19 mouse cellular contexts compared by ENCODE assay signal in genomic region chr11:118000083-118000482, GRCm38 (mm10). TPM values are rescaled to one million over a fixed set of nuclear protein-coding genes. Genes with fewer than 3 reads are reported as not detected.
A peak's percentile ranks its signal among the peaks of the same experiment; 100 is the strongest.
DNase-seq lines count a peak whose midpoint lies in the region; ATAC-seq and TF ChIP-seq lines count a peak whose summit lies in the region.
"Had no signal": no experiment of that assay in that cellular context is flagged by ENCODE, and none has a peak within 500 bp of the region (broad histone marks: within the 10 kb centered on the region; RNA-seq: fewer than 3 reads in every experiment).

No protein-coding gene starts in this region.

- peak overlapping the region; percentile 82 for H3K27ac ChIP-seq in heart, embryonic 11.5 days (ENCODE audit: low read depth, low read length)
- H3K27ac ChIP-seq in liver, embryonic 11.5 days (ENCODE audit: low read depth, low read length): peak overlapping the region; percentile 94
- peak overlapping the region; percentile 99 for H3K27ac ChIP-seq in liver, embryonic 13.5 days
- peak overlapping the region; percentile 76 for H3K27ac ChIP-seq in stomach, postnatal 0 days (replicated peaks)
- H3K27ac ChIP-seq in forebrain, embryonic 15.5 days (replicated peaks): no peak overlapping the region
- H3K27ac ChIP-seq: hindbrain, embryonic 13.5 days; left cerebral cortex, adult 2 months; limb, embryonic 12.5 days; midbrain, embryonic 15.5 days had no signal

- 0 out of 2 replicates have a peak overlapping the region, but pooled peaks have one; percentile 27 for H3K4me2 ChIP-seq in heart, embryonic 11.5 days
- H3K4me2 ChIP-seq in liver, embryonic 11.5 days: no peak overlapping the region; the same call in 1 of the 2 replicates
- H3K4me2 ChIP-seq in liver, embryonic 13.5 days: peak overlapping the region; percentile 28; the same call in 1 of the 2 replicates
- no peak overlapping the region for H3K4me2 ChIP-seq in stomach, postnatal 0 days (replicated peaks; ENCODE audit: low read depth)
- H3K4me2 ChIP-seq in forebrain, embryonic 15.5 days (replicated peaks): no peak overlapping the region
- H3K4me2 ChIP-seq: hindbrain, embryonic 13.5 days; limb, embryonic 12.5 days; midbrain, embryonic 15.5 days had no signal

- H3K9ac ChIP-seq in heart, embryonic 11.5 days (ENCODE audit: low read depth, low read length): peak overlapping the region; percentile 28; the same call in 1 of the 2 replicates
- peak overlapping the region; percentile 26; the same call in 1 of the 2 replicates for H3K9ac ChIP-seq in liver, embryonic 11.5 days (ENCODE audit: low read depth, low read length)
- H3K9ac ChIP-seq in liver, embryonic 13.5 days: peak overlapping the region; percentile 72
- no peak overlapping the region for H3K9ac ChIP-seq in stomach, postnatal 0 days (ENCODE audit: low read length)
- H3K9ac ChIP-seq in forebrain, embryonic 15.5 days (replicated peaks): no peak overlapping the region
- H3K9ac ChIP-seq: hindbrain, embryonic 13.5 days; limb, embryonic 12.5 days; midbrain, embryonic 15.5 days had no signal

- H3K4me3 ChIP-seq in heart, embryonic 11.5 days (ENCODE audit: low read depth, low read length): no peak overlapping the region
- H3K4me3 ChIP-seq in liver, embryonic 11.5 days (ENCODE audit: low read depth, low read length): no peak overlapping the region
- H3K4me3 ChIP-seq in liver, embryonic 13.5 days (replicated peaks): no peak overlapping the region
- H3K4me3 ChIP-seq in stomach, postnatal 0 days (ENCODE audit: low read depth, low read length): no peak overlapping the region
- H3K4me3 ChIP-seq in forebrain, embryonic 15.5 days: no peak overlapping the region
- H3K4me3 ChIP-seq: hindbrain, embryonic 13.5 days; left cerebral cortex, adult 2 months; limb, embryonic 12.5 days; midbrain, embryonic 15.5 days had no signal

- DNase-seq in heart, postnatal 36 days: no peak
- no peak for DNase-seq in liver, embryonic 11.5 days (ENCODE audit: low spot score)
- no peak for DNase-seq in liver
- no peak for DNase-seq in liver, embryonic 13.5 days
- DNase-seq in stomach, postnatal 0 days (ENCODE audit: low spot score): no peak
- no peak for DNase-seq in layer of hippocampus, postnatal 14 days (ENCODE audit: low spot score in 2 of 2)
- DNase-seq: B cell, adult 2 months; cerebellum, adult 8-10 months; gastrocnemius, postnatal 14 days; kidney, adult 2 months; kidney, postnatal 14 days; retina, postnatal 1 day had no signal

- no peaks in the 10 kb centered on the region for H3K9me3 ChIP-seq in heart, embryonic 11.5 days (replicated peaks; ENCODE audit: control insufficient read depth, low read length)
- no peaks in the 10 kb centered on the region for H3K9me3 ChIP-seq in liver, embryonic 11.5 days (ENCODE audit: control insufficient read depth, low read length)
- no peaks in the 10 kb centered on the region for H3K9me3 ChIP-seq in liver, embryonic 13.5 days (replicated peaks)
- H3K9me3 ChIP-seq in stomach, postnatal 0 days (ENCODE audit: control insufficient read depth, low read length): no peaks in the 10 kb centered on the region
- H3K9me3 ChIP-seq in forebrain, embryonic 15.5 days: no peaks in the 10 kb centered on the region
- H3K9me3 ChIP-seq: hindbrain, embryonic 13.5 days; limb, embryonic 12.5 days; midbrain, embryonic 15.5 days had no signal

- no peaks in the 10 kb centered on the region for H3K27me3 ChIP-seq in heart, embryonic 11.5 days (ENCODE audit: control insufficient read depth, insufficient read depth, low read length)
- no peaks in the 10 kb centered on the region for H3K27me3 ChIP-seq in liver, embryonic 11.5 days (replicated peaks; ENCODE audit: control insufficient read depth, insufficient read depth, low read length)
- H3K27me3 ChIP-seq in liver, embryonic 13.5 days: no peaks in the 10 kb centered on the region
- H3K27me3 ChIP-seq in stomach, postnatal 0 days (ENCODE audit: control insufficient read depth, insufficient read depth, low read length): no peaks in the 10 kb centered on the region
- no peaks in the 10 kb centered on the region for H3K27me3 ChIP-seq in forebrain, embryonic 15.5 days
- H3K27me3 ChIP-seq: hindbrain, embryonic 13.5 days; limb, embryonic 12.5 days; midbrain, embryonic 15.5 days; Patski had no signal

- ATAC-seq in heart, embryonic 11.5 days (replicated peaks; ENCODE audit: insufficient number of reproducible peaks, low FRiP score, low TSS enrichment): no peak
- no peak for ATAC-seq in liver, embryonic 11.5 days (replicated peaks; ENCODE audit: low FRiP score)
- peak; percentile 3; the same call in 1 of the 2 replicates for ATAC-seq in liver, embryonic 13.5 days (ENCODE audit: low read depth)
- no peak for ATAC-seq in stomach, postnatal 0 days (ENCODE audit: low FRiP score, low TSS enrichment)
- no peak for ATAC-seq in forebrain, embryonic 15.5 days (replicated peaks)
- ATAC-seq: midbrain, embryonic 15.5 days had no signal

- TF ChIP-seq CTCF in stomach, postnatal 0 days (IDR thresholded peaks at IDR 0.05; ENCODE audit: low read depth): no peak

- WGBS in heart, embryonic 11.5 days (ENCODE audit: insufficient replicate concordance): 20% methylated on average over 1 of the region's 1 CpGs
- WGBS in liver, embryonic 11.5 days: 43% methylated on average over 1 of the region's 1 CpGs
- WGBS in liver, embryonic 13.5 days (ENCODE audit: insufficient replicate concordance): 22% methylated on average over 1 of the region's 1 CpGs
- WGBS in stomach, postnatal 0 days: 57% methylated on average over 1 of the region's 1 CpGs
- 83% methylated on average over 1 of the region's 1 CpGs for WGBS in forebrain, embryonic 15.5 days

- peaks cover 11% of the 10 kb centered on the region for H3K36me3 ChIP-seq in heart, embryonic 11.5 days (ENCODE audit: control insufficient read depth, insufficient read depth, low read length)
- peaks cover 24% of the 10 kb centered on the region for H3K36me3 ChIP-seq in liver, embryonic 11.5 days (ENCODE audit: control insufficient read depth, insufficient read depth, low read length)
- H3K36me3 ChIP-seq in liver, embryonic 13.5 days: peaks cover 71% of the 10 kb centered on the region
- peaks cover 22% of the 10 kb centered on the region for H3K36me3 ChIP-seq in stomach, postnatal 0 days (ENCODE audit: control insufficient read depth, insufficient read depth, low read length)
- H3K36me3 ChIP-seq in forebrain, embryonic 15.5 days: peaks cover 44% of the 10 kb centered on the region

- H3K4me1 ChIP-seq in heart, embryonic 11.5 days (ENCODE audit: control insufficient read depth, insufficient read depth, low read length): peaks cover 54% of the 10 kb centered on the region
- peaks cover 19% of the 10 kb centered on the region for H3K4me1 ChIP-seq in liver, embryonic 11.5 days (replicated peaks; ENCODE audit: control insufficient read depth, insufficient read depth, low read length)
- peaks cover 64% of the 10 kb centered on the region for H3K4me1 ChIP-seq in liver, embryonic 13.5 days (replicated peaks)
- peaks cover 13% of the 10 kb centered on the region for H3K4me1 ChIP-seq in stomach, postnatal 0 days (replicated peaks; ENCODE audit: control insufficient read depth, insufficient read depth)
- peaks cover 7% of the 10 kb centered on the region; the same call in 1 of the 2 replicates for H3K4me1 ChIP-seq in forebrain, embryonic 15.5 days

- intact Hi-C loops in heart, postnatal 36 days (cut with DNase I): no loop called here

- TF ChIP-seq EP300 in stomach, postnatal 0 days (optimal IDR thresholded peaks at IDR 0.05): no peak

RNA-seq across cellular contexts. Expression of gene Pgs1, which starts 14.0 kb away (rescaled TPM):
- 26.5 and 27.4 TPM in 2 replicates for polyA plus RNA-seq in heart, embryonic 11.5 days (2014; fragmentation: Nextera tagmentation; extraction: Ambion mirVana)
- 10 to 100 TPM; 17.8 to 20.0 TPM for total RNA-seq in heart, postnatal 36 days (2021)
- 31.5 and 31.9 TPM in 2 replicates for polyA plus RNA-seq in liver, embryonic 11.5 days (2014; fragmentation: Nextera tagmentation; extraction: Ambion mirVana)
- 18.1 and 19.4 TPM in 2 replicates for polyA plus RNA-seq in liver, embryonic 13.5 days (2015; fragmentation: Nextera tagmentation; extraction: Ambion mirVana)
- polyA plus RNA-seq in stomach, postnatal 0 days (2015; fragmentation: Nextera tagmentation; extraction: Ambion mirVana): 28.7 and 29.4 TPM in 2 replicates
- 10 to 100 TPM; 65.4 to 66.9 TPM for total RNA-seq in layer of hippocampus, postnatal 14 days (2021)
- polyA plus RNA-seq in forebrain, embryonic 15.5 days (2015; fragmentation: Nextera tagmentation; extraction: Ambion mirVana): 52.9 and 54.3 TPM in 2 replicates

RNA-seq across cellular contexts. Expression of gene Socs3, which starts 30.2 kb away (rescaled TPM):
- 3.6 and 4.5 TPM in 2 replicates for polyA plus RNA-seq in heart, embryonic 11.5 days (2014; fragmentation: Nextera tagmentation; extraction: Ambion mirVana)
- total RNA-seq in heart, postnatal 36 days (2021): 1 to 10 TPM; 3.4 to 3.8 TPM
- polyA plus RNA-seq in liver, embryonic 11.5 days (2014; fragmentation: Nextera tagmentation; extraction: Ambion mirVana): 3.7 and 4.6 TPM in 2 replicates
- 6.7 and 6.9 TPM in 2 replicates for polyA plus RNA-seq in liver, embryonic 13.5 days (2015; fragmentation: Nextera tagmentation; extraction: Ambion mirVana)
- polyA plus RNA-seq in stomach, postnatal 0 days (2015; fragmentation: Nextera tagmentation; extraction: Ambion mirVana): 13.5 and 15.7 TPM in 2 replicates
- total RNA-seq in layer of hippocampus, postnatal 14 days (2021): 1 to 10 TPM; 2.1 to 3.2 TPM
- polyA plus RNA-seq in forebrain, embryonic 15.5 days (2015; fragmentation: Nextera tagmentation; extraction: Ambion mirVana): 14.2 and 15.1 TPM in 2 replicates

Comparison
In these comparisons a context has a peak if more than half of its experiments do, and no peak if none do; other contexts are left out.
1. H3K4me2 ChIP-seq: peak in heart, embryonic 11.5 days (single experiment) and liver, embryonic 13.5 days (single experiment); none in liver, embryonic 11.5 days (single experiment), stomach, postnatal 0 days (single experiment) and forebrain, embryonic 15.5 days (single experiment).
2. H3K9ac ChIP-seq: peak in heart, embryonic 11.5 days (single experiment), liver, embryonic 11.5 days (single experiment) and liver, embryonic 13.5 days (single experiment); none in stomach, postnatal 0 days (single experiment) and forebrain, embryonic 15.5 days (single experiment).